Mouse (Mus musculus) myocyte (in vitro differentiated cells): ENCODE measurements around the gene Svs5. TPM values are rescaled to one million over a fixed set of nuclear protein-coding genes. Genes with fewer than 3 reads are reported as not detected.
A peak's percentile ranks its signal among the peaks of the same experiment; 100 is the strongest.

ENCODE experiments used
- H3K27me3 ChIP-seq: one replicate; pipeline ENCODE4 v1.6.1; 2011; ENCODE audit not compliant: control insufficient read depth, insufficient read depth, insufficient read length
- H3K36me3 ChIP-seq: one replicate; pipeline ENCODE4 v1.6.1; 2011; ENCODE audit not compliant: control insufficient read depth, insufficient read depth
- H3K4me2 ChIP-seq: one replicate; pipeline ENCODE4 v1.6.1; 2011; ENCODE audit warnings: low read depth, control low read depth
- H3K4me3 ChIP-seq: one replicate; pipeline ENCODE4 v1.5.1; 2011; ENCODE audit warnings: mild to moderate bottlenecking, control low read depth, moderate library complexity
- H3K79me2 ChIP-seq: one replicate; pipeline ENCODE4 v1.6.1; 2011; ENCODE audit not compliant: control insufficient read depth, insufficient read depth
- H3ac ChIP-seq: one replicate; pipeline ENCODE4 v1.6.1; 2011; ENCODE audit not compliant: control insufficient read depth, insufficient read length
- CEBPB ChIP-seq: IDR thresholded peaks from 2 replicates; pipeline ENCODE4 v1.6.1; 2011; ENCODE audit warnings: mild to moderate bottlenecking, moderate library complexity; ENCODE audit not compliant: poor library complexity, insufficient read depth, severe bottlenecking
- E2F4 ChIP-seq: IDR thresholded peaks from one replicate; pipeline ENCODE4 v1.6.1; 2011; ENCODE audit warnings: mild to moderate bottlenecking, control low read depth, moderate library complexity; ENCODE audit not compliant: insufficient read depth
- MAX ChIP-seq: IDR thresholded peaks from one replicate; pipeline ENCODE4 v1.6.1; 2011; ENCODE audit warnings: low read depth, mild to moderate bottlenecking, control low read depth
- MYOD1 ChIP-seq, 3 experiments: IDR thresholded peaks; one replicate each; pipeline ENCODE4 v1.6.1; 2011; ENCODE audit warnings: control low read depth in 2 of 3, low read depth in 2 of 3, mild to moderate bottlenecking in 2 of 3, moderate library complexity in 1 of 3; ENCODE audit not compliant: insufficient read length in 2 of 3, control insufficient read depth in 1 of 3
- MYOG ChIP-seq, 3 experiments: IDR thresholded peaks; one replicate each; pipeline ENCODE4 v1.6.1; 2011; ENCODE audit warnings: control low read depth in 2 of 3, low read depth in 2 of 3, mild to moderate bottlenecking in 2 of 3; ENCODE audit not compliant: insufficient read length in 2 of 3, control insufficient read depth in 1 of 3, insufficient read depth in 1 of 3
- POLR2A ChIP-seq: IDR thresholded peaks from one replicate; pipeline ENCODE4 v1.6.1; 2011; ENCODE audit warnings: low read depth, mild to moderate bottlenecking, control low read depth, moderate library complexity; ENCODE audit not compliant: insufficient read length
- POLR2AphosphoS2 ChIP-seq: IDR thresholded peaks from one replicate; pipeline ENCODE4 v1.6.1; 2011; ENCODE audit warnings: low read depth, control low read depth; ENCODE audit not compliant: insufficient read length
- REST ChIP-seq: IDR thresholded peaks from one replicate; pipeline ENCODE4 v1.6.1; 2011; ENCODE audit warnings: mild to moderate bottlenecking, control low read depth, moderate library complexity; ENCODE audit not compliant: insufficient read depth, insufficient read length
- SRF ChIP-seq: IDR thresholded peaks from one replicate; pipeline ENCODE4 v1.6.1; 2011; ENCODE audit warnings: low read depth; ENCODE audit not compliant: control insufficient read depth, insufficient read length
- TCF12 ChIP-seq: IDR thresholded peaks from one replicate; pipeline ENCODE4 v1.6.1; 2011; ENCODE audit warnings: mild to moderate bottlenecking, control low read depth; ENCODE audit not compliant: poor library complexity, insufficient read depth, severe bottlenecking
- TCF3 ChIP-seq: IDR thresholded peaks from one replicate; pipeline ENCODE4 v1.6.1; 2011; ENCODE audit warnings: low read depth, control low read depth; ENCODE audit not compliant: insufficient read length
- USF1 ChIP-seq: IDR thresholded peaks from one replicate; pipeline ENCODE4 v1.6.1; 2011; ENCODE audit warnings: low read depth, mild to moderate bottlenecking, control low read depth, moderate library complexity
- polyA plus RNA-seq: library from polyadenylated mRNA; unstranded; fragments of >200 nt; fragmentation: generic; extraction: Trizol; gene quantifications from one replicate; pipeline ENCODE4 v1.2.1, GENCODE M21; 2012; ENCODE audit warnings: missing spikeins

The Svs5 gene
- polyA plus RNA-seq, 1 experiment = not detected

- H3K79me2 ChIP-seq = no peaks in the 10 kb centered on the region
- TF ChIP-seq E2F4 (no peak), CEBPB (0 out of 2 replicates have a peak, but pooled peaks have one; percentile 37), MAX (no peak)
- H3ac ChIP-seq = no peak overlapping the region
Measured at GRCm38 (mm10) chr2:164371371-164371770, 38.8 kb downstream of the Svs5 start.

GRCm38 (mm10) chr2:164372408-164373053 is 40.0 kb downstream of the Svs5 start:
- Histone ChIP-seq H3K36me3 (no peaks in the 10 kb centered on the region), H3K4me3 (no peak overlapping the region), H3K79me2 (no peaks in the 10 kb centered on the region), H3ac (no peak overlapping the region), H3K27me3 (no peaks in the 10 kb centered on the region), H3K4me2 (peak overlapping the region; percentile 19)
- TF ChIP-seq SRF = no peak

More at GRCm38 (mm10) chr2:164371371-164371770, 38.8 kb downstream of the Svs5 start:
- Histone ChIP-seq H3K36me3 (no peaks in the 10 kb centered on the region), H3K27me3 (no peaks in the 10 kb centered on the region), H3K4me3 (no peak overlapping the region), H3K4me2 (peak overlapping the region; percentile 30)

GRCm38 (mm10) chr2:164373187-164373586 is 40.6 kb downstream of the Svs5 start:
- no peak for TF ChIP-seq MYOG (IDR thresholded peaks at IDR 0.05; ENCODE audit: control insufficient read depth in 1 of 3, insufficient read depth in 1 of 3, insufficient read length in 2 of 3, low read depth in 2 of 3)
- TF ChIP-seq MAX = no peak
- no peak for TF ChIP-seq POLR2AphosphoS2
- TF ChIP-seq REST = no peak
- TF ChIP-seq TCF3 = no peak
- TF ChIP-seq SRF = no peak
- no peak for TF ChIP-seq MYOD1 (IDR thresholded peaks at IDR 0.05; ENCODE audit: control insufficient read depth in 1 of 3, insufficient read length in 2 of 3, low read depth in 2 of 3)
- TF ChIP-seq POLR2A = no peak
- TF ChIP-seq USF1 = no peak
- TF ChIP-seq CEBPB = no peak
- TF ChIP-seq TCF12 = no peak
- no peak for TF ChIP-seq E2F4
- H3K27me3 ChIP-seq = no peaks in the 10 kb centered on the region
- no peaks in the 10 kb centered on the region for H3K79me2 ChIP-seq
- H3K4me3 ChIP-seq = no peak overlapping the region
- no peak overlapping the region for H3ac ChIP-seq
- H3K4me2 ChIP-seq = no peak overlapping the region
- H3K36me3 ChIP-seq = no peaks in the 10 kb centered on the region

- H3K4me2 ChIP-seq = peak overlapping the region; percentile 26
- no peaks in the 10 kb centered on the region for H3K79me2 ChIP-seq
- H3K27me3 ChIP-seq = no peaks in the 10 kb centered on the region
- H3K4me3 ChIP-seq = no peak overlapping the region
- no peaks in the 10 kb centered on the region for H3K36me3 ChIP-seq
- no peak overlapping the region for H3ac ChIP-seq
- TF ChIP-seq MYOD1 (IDR thresholded peaks at IDR 0.05; ENCODE audit: control insufficient read depth in 1 of 3, insufficient read length in 2 of 3, low read depth in 2 of 3) (no peak), SRF (no peak), MAX (no peak), POLR2A (no peak), POLR2AphosphoS2 (no peak), CEBPB (no peak), USF1 (no peak), TCF3 (no peak), MYOG (IDR thresholded peaks at IDR 0.05; ENCODE audit: control insufficient read depth in 1 of 3, insufficient read depth in 1 of 3, insufficient read length in 2 of 3, low read depth in 2 of 3) (no peak), REST (no peak), E2F4 (no peak), TCF12 (no peak)
Measured at GRCm38 (mm10) chr2:164377478-164378426, 45.2 kb downstream of the Svs5 start.

- no peak for TF ChIP-seq CEBPB
- TF ChIP-seq SRF = no peak
- TF ChIP-seq POLR2AphosphoS2 = no peak
- TF ChIP-seq MYOG (IDR thresholded peaks at IDR 0.05; ENCODE audit: control insufficient read depth in 1 of 3, insufficient read depth in 1 of 3, insufficient read length in 2 of 3, low read depth in 2 of 3) = no peak
- no peak for TF ChIP-seq TCF3
- TF ChIP-seq POLR2A = no peak
- TF ChIP-seq MYOD1 (IDR thresholded peaks at IDR 0.05; ENCODE audit: control insufficient read depth in 1 of 3, insufficient read length in 2 of 3, low read depth in 2 of 3) = no peak
- no peak for TF ChIP-seq REST
- TF ChIP-seq E2F4 = no peak
- no peak for TF ChIP-seq USF1
- TF ChIP-seq MAX = no peak
- TF ChIP-seq TCF12 = no peak
- Histone ChIP-seq H3K4me3 (no peak overlapping the region), H3K79me2 (no peaks in the 10 kb centered on the region), H3K4me2 (no peak overlapping the region), H3K36me3 (no peaks in the 10 kb centered on the region), H3ac (no peak overlapping the region), H3K27me3 (no peaks in the 10 kb centered on the region)
Measured at GRCm38 (mm10) chr2:164381726-164382125, 49.2 kb downstream of the Svs5 start.
